Mouse (Mus musculus): ENCODE data around the gene Hoxd11.

The Hoxd11 gene

DNA sequence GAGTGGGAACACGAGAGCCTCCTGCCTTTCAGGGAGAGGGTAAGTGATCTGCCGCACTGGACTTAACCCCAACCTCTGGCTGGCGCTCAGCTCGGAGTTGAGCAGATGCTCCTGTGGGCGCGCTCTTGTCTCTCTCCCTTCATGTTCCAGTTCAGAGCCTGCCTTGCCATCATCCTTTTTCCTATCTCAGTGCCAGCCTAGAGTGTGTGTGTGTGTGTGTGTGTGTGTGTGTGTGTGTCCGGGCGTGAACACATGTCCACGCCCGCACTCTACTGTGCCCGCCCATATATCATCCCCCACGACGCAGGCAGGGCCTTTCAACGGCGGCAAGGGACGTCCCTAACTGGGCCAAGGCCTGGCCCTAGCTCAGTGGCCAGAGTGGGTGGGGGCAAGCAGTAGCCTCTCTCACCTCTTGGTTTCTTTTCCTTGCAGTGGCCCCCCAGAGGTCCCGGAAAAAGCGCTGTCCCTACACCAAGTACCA is 4.2 kb downstream of the Hoxd11 start:
- no peak for DNase-seq

DNA sequence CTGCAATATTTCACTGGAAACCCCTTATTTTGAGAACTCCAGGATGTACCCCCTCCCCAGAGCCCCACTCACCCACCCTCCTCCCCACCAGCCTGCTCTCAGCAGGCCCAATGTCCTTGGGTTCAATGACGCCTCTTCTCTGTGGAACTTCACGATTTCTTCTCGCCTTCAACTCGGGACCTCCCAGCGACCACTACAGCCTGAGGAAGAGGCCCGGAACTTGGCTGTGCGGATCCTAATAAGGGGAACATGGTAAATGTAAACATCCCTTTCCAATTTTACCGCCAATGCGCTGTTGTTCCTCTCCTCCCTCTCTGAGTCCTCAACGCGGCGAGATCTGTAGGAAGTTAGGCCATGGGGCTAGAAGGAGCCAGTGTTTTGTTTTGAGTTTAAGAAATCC is 4.7 kb downstream of the Hoxd11 start:
- no peak for DNase-seq

DNA sequence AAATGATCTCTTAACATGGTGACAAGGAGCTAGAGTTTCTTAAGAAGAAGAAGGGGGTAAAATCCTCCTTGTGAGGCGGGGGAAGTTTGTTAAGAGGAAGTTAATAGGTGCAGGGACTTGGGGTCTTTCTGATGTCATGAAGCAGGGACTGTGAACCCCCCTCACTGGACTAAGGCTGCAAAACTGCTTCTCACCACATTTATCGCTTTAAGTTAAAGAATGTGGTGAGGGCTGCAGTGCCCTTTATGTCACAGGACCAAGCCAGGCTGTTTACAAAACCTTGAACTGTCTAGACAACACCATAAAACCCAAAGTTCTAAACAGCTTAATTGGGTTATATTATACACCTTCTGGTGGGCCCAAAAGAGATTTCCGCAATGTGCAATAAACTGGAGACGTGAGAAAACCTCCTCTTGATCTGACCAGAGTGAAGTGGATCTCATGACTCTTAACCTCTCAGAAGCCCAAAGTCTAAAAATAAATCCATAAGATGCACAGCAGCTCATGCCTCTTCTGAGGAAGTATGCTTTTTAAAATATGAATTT is 5.8 kb downstream of the Hoxd11 start:
- DNase-seq = no peak

DNA sequence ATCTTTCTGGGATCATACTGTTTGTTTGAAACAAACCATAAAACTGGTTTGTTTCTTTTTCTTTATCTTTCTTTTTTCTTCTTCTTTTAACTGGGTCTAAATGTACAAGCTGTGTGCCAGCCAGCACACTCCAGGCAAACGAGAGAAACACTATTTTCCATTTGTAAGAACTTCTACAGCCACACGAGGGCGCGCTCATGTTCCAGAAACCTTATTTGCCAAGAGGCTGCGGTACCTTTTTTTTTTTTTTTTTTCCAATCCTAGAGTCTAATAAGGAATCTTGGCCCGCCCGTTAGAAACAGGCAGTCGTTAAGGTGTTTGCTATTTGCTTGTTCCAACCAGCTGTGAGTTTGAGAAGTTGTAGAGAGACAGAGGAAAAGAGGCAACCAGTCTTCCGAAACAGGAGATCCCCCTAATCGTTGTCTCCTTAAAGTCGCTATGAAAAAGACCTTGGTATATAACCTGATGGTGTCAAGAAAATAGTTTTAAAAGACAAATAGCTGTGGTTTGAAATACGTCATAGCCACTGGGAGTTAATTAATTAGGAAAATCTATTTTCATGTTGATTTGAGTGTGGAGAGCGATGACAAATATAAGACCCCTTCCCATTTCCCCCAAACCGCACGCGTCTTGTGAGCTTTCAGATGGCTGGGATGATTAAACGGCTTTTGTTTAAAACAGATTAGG is 7.1 kb downstream of the Hoxd11 start:
- DNase-seq = peak; percentile 48

DNA sequence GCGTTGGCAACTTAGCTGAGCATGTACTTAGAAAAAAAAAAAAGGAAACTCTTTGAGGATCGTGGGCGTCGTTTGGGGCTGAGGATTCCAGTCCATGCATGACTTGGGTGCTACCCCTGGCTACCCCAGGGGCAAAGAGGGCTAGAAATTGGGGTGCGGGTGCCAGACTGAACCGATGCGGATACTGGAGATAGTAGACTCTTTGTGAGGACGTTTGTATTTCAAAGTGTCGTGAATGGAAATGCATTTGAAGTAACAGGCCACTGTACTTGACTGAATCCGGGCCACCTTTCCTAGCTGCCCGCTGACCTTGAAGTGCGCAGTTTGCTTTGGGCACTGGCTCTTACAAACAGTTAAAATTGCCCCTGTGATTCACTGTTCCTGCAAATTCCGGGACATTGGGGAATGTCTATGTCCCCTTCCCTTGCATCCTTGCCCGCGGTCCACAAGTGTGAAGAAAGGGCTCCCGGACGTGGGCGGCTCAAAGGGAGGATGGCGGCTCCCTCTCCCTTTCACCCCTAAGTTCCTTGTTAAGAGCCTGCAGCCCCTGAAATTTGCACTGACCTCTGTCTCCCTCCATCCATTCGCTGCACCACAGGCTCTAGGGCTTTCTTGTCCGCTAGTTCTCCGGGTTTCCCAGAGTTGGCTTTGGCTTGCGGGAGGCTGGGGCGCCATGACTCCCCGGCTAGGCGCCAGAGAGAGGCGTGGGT is 7.8 kb downstream of the Hoxd11 start:
- no peak for DNase-seq

DNA sequence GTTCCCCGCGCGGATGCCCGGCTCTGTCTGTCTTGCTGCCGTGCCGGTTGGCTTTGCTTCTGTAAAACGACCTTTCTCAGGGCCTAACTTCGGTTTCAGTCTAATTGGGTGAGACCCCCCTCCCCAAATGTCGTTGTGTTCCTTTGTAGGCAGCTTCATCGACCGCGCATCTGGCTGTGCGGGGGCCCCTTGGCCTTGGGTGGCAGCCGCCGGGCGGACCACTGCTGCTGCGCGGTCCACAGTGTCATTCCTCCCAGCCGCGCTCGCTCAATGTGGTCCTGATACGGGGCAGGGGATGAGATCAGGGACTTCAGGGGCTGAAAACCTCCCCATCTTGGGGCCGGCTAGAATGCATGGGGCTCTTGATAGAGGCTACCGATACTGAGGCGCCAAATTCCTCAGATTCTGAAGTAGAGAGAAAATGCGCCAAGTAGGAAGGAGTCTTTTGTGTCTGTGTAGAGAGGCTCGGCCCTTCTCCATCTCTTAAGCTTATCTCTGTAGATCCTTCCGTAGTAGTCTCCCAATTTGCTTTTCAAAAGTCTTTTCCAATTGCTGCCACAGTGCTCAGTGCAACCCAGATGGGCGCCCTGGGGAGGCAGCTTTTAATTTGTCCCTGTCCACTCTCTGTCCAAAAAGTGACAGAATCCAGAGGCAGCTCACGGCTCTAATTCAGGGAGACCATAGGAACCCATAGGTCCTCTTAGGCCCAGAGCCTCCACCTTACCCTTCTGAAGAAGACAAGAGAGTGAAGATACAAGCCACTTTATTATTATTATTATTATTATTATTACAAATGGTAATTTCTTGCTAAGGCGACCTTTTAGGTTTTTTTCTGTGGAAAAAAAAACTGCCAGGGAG is 8.6 kb downstream of the Hoxd11 start:
- no peak for DNase-seq

DNA sequence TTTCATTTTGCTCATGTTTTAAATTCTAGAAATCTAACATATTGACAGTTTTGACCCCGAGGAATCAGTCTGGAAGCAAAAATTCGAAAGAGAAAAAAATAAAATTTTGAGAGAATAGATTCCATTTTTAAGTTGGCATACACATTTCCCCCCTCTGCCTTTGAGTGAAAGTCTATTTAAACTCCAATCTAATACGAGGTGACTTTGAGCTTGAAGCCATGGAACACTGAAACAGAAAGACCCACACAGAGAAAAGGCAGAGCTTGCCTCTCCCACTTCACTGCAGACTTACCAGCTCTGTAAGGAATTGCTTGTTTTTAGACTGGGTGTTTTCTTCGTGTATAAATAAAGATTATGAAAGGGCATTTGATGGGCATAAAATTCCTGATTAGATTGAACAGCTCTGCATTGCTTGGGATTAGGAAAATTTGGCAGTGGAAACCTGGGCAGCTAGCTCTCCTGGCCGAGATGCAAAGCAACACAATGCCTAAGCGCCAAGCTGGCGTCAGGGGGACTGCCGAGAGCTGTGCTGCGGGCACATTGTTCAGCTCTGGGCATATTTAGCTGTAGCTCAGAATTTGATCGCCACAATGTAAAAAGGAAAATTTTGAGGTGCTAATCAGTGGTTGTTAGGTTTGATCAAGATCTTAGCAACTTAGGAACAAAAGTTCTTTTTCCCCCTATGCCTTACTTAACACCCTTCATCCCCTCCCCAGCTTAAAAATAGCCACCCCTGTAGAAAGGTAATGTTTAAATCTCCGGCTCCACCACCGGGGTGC is 9.6 kb downstream of the Hoxd11 start:
- DNase-seq = no peak

DNA sequence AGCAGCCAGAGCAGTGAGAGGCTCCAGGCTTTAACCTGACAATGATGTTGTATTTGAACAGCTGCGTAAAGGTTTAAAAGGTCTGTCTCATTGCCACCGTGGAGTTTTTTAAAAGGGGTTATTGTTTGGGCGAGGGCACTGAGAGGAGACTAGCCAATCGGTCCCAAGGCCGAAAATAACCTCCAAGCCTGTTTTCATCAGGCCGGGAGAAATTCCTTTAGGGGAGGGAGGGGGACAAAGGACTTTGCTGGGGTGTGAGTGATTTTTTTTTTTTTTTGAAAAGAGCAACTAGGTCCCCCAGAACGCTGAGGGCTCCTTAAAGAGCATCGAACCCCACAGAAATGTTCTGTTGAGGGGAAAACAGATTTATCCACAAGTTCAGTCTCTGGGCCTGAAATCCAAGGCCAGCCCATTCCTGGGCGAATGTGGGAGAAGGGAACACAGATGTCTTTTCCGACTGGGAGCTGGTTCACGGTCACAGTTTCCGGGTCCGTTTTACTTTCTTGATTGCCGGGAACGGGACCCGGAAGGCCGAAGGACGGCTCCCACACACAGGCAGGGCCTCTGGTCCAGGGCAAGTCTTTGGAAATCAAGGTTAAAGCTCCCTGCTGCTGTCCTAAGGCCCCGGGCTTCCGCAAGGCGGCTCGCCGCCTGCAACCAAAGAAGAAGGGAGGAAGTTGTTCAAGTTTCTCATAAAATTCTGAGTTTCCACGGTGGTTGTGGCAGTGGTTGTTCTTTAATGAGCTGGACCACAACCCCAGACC is 10.4 kb downstream of the Hoxd11 start:
- no peak for DNase-seq

DNA sequence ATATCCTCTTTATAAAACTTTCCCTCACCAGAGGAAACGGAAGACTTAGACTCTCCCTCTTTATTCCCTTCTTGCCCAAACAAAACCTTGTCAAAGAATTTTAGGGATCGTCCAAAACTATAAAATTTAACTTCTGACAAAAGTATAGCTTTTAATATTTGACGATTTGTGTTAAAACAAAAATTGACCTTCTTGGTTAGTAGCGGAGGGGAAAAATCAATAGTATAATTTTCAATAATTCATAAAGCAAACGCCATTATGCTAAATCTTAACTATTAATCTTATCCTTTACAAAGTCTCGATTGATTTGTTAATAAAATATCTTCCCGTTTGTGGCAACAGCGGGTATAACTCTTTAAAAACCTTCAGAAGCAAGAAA is 11.0 kb downstream of the Hoxd11 start:
- no peak for DNase-seq

DNA sequence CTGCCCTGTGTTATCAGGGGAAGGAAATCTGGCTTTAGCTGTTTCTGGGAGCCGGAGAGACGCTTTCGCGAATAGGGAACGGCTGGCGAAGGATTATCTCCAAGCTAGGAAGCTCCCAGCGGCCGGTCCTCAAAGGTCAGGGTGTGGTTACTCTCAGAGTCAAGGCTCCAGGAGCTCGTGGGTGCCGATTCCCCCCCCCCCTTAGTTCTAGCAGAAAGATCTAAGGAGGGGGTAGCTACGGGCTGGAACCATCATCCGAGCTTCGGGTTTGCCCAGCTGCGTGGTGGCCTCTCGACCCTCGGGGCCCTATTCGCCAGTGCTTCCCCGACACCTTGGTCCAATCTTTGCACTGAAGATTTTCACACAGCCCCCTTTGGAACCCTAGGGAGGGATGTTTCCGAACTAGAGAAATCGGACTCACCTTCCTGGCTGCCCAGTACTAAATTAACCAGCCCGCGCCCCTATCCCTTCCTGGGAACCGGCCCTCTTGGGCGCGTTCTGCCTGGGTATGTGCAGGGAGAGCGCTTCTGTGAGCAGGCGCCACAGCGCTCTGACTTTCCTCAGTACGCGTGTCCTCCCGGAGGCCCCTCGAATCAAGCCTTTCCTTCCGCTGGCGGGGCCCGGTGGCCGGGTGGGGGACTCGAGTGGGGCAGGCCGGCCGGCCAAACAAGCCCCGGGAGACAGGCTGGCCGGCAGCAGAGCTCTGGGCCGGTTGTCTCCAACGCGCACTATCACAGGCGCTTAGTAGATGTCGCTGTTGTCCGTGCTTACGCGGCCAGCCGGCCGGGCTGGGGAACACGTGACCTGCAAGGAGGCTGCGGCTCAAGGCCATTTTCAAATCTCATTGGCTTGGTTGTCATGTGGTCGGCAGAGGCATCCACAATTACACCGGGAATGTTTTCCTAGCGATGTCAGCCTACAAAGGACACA is 11.9 kb downstream of the Hoxd11 start, which contains the start of gene Hoxd10:
Gene Hoxd10, plus strand, starts transcription at position 903 of the 930 bp plus-strand sequence.
- no peak for DNase-seq

DNA sequence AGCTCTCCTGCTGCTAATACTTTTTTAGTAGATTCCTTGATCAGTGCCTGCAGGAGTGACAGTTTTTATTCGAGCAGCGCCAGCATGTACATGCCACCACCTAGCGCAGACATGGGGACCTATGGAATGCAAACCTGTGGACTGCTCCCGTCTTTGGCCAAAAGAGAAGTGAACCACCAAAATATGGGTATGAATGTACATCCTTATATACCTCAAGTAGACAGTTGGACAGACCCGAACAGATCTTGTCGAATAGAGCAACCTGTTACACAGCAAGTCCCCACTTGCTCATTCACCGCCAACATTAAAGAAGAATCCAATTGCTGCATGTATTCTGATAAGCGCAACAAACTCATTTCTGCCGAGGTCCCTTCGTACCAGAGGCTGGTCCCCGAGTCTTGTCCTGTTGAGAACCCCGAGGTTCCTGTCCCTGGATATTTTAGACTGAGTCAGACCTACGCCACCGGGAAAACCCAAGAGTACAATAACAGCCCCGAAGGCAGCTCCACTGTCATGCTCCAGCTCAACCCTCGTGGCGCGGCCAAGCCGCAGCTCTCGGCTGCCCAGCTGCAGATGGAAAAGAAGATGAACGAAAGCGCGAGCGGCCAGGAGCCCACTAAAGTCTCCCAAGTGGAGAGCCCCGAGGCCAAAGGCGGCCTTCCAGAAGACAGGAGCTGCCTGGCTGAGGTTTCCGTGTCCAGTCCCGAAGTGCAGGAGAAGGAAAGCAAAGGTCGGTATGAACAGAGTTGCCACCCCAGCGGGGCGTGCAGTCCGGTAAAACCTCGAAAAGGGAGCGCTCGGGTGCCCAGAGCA is 12.8 kb downstream of the Hoxd11 start:
- no peak for DNase-seq

DNA sequence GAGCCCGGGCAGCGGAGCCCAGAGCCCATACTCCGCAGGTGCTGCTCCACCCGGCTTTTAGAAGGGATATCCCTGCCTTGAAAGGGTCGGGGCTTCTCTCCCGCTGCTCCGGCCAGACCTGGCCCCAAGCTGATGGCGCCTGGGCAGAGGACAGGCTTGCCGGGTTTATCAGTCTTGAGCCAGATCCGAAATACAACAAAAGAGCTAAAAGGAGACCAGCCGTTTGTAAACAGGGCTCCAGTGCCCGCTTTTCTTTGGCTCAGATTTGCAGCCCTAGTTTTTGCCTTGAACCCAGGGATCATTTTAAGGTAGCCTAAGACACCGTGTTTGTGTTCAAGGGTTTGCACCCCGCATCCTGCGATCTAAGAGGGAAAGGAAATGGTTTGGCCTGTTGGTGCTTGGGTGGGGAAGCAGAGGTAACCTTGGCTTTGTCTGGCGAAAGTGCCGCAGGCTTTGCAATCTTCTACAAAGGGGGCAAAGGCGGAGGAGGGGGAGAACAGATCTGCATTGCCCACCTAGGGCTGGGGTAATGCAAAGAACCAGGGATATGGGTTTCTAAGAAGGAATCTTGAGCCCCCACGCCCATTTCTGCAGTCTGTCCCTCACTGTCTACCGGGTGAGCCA is 13.6 kb downstream of the Hoxd11 start:
- DNase-seq = no peak

DNA sequence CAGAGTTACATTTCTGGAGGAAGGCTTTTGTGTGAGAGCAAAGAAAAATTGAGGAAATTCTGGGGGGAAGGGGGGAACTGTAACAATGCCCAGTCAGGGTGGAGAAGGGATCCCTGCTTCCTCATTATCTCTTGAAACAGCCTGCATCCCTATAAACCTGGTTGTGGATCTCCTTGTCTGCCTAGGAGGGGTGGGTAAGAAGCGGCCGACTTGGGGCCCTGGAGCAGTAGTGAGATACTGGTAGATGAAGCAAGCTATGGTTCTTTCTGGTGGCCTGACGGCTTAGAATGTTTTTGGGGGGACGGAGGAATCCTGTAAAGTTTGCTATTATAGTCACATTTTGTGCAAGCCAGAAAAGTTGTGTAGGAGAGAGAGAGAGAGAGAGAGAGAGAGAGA is 14.1 kb downstream of the Hoxd11 start:
- no peak for DNase-seq

DNA sequence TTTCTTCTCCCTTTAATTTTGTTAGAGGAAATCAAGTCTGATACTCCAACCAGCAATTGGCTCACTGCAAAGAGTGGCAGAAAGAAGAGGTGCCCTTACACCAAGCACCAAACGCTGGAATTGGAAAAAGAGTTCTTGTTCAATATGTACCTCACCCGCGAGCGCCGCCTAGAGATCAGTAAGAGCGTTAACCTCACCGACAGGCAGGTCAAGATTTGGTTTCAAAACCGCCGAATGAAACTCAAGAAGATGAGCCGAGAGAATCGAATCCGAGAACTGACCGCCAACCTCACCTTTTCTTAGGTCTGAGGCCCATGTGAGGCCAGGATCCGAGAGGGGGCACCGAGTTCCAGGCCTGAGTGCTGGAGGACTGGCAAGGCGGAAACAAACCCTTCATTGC is 14.7 kb downstream of the Hoxd11 start:
- no peak for DNase-seq

DNA sequence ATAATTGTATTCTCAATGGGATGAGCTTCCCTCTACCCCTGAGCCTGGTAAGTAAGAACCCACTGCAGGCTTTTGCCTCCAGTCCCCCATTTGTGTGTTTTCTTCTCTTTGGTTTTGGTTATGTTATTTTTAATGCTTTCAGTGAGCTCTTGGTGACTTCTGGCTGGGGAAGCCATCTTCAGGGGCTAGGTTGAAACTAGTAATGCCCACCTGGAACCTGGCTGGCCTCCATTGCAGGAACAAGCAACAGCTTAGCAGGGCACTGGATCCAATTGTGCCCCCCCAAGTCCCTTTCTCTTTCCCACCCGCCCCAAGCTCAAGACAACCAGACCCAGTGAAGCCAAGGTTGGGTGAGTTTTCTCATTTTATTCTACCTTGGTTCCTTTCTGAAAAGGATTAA is 16.0 kb downstream of the Hoxd11 start:
- no peak for DNase-seq

DNA sequence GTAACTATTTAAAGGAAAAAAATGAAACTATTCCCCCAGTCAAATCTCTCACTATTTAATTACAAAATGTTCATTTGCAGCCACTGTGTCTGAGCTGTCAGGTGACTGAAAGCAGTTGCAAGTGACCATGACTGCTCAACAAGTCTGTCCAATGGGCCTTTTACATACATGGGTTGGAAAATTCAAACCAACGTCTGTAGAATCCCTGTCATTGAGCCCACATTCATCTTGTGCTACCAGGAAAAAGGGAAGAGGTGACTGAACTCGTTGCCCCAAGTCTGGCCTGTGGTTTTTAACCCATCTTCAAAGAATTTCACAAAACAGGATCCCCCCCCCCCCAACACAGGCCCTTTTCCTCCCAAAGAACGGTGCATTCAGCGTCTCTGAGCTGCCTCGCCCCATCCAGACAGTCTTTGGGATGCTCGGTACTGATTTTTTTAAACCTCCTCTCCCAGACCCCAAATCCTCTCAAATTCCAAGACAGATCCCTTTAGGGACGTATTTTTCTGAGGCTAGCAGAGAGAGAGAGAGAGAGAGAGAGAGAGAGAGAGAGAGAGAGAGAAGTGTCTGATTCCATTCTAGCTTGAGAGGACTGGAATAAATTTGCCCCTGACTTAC is 16.6 kb downstream of the Hoxd11 start:
- no peak for DNase-seq

DNA sequence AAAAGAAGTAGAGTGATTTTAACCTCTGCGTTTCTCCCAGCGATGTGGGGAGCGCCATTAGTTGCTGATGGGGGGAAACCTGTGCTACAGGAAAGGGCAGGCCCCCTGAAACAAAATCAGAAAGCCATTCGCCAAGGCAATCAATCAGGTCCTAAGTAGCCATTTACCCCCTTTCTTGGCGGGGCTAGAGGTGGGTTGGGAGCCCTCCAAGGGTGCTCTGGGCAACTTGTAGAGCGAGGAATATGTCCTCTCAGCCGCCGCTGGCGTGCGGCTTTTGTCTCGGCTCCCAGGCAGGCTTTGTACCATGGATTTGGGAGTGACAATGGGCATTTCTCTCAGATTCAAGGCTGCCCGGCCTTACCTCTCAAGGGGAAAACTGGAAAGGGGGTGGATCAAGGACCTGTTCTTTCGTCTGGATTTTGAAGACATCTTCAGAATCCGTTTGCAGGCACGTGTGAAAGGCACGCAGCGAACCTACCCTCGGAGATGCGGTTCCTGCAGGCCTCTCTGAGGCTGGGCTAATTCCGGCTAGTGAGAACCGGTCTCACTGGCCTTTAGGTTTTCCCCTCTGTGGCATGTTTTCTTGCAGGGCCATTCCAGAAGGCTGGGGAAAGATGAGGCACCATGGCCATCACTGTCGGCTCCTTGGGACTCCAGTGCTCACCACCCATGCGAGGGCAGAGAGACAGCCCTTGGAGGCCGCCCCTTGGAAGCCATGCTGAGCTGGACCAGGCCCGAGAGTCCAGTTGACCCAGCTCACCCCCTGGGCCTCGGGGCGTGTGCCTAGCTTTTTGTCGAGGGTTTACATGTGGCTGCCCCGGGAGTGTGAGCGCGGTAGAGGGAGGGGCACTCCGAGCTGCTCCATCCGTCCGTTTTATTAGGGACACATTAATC is 17.3 kb downstream of the Hoxd11 start:
- DNase-seq = no peak
